Mouse (Mus musculus) embryonic facial prominence, embryonic 13.5 days (tissue): ENCODE data around the gene Copg2. TPM values are rescaled to one million over a fixed set of nuclear protein-coding genes. Genes with fewer than 3 reads are reported as not detected.

Experiments
- ATAC-seq: fragments of 200-750 bp; cut with Nextera tagmentation; 2 replicates; pipeline ENCODE4 v1.8.0; 2017; ENCODE audit warnings: low read depth; ENCODE audit not compliant: insufficient number of reproducible peaks, insufficient read depth, low FRiP score, low TSS enrichment
- H3K27ac ChIP-seq: fragments of 300-500 bp; sonication (generic); 2 replicates; pipeline ENCODE4 v1.5.1; 2015; ENCODE audit warnings: moderate library complexity, mild to moderate bottlenecking, inconsistent platforms
- H3K27me3 ChIP-seq: fragments of 300-500 bp; sonication (generic); 2 replicates; pipeline ENCODE4 v1.6.1; 2015; ENCODE audit warnings: mild to moderate bottlenecking, inconsistent platforms
- H3K36me3 ChIP-seq: fragments of 300-500 bp; sonication (generic); 2 replicates; pipeline ENCODE4 v1.6.1; 2015; ENCODE audit warnings: mild to moderate bottlenecking, inconsistent platforms
- H3K4me1 ChIP-seq: fragments of 300-500 bp; sonication (generic); 2 replicates; pipeline ENCODE4 v1.6.1; 2015; ENCODE audit warnings: inconsistent platforms
- H3K4me2 ChIP-seq: fragments of 300-500 bp; sonication (generic); 2 replicates; pipeline ENCODE4 v1.6.1; 2015; ENCODE audit warnings: moderate library complexity, mild to moderate bottlenecking, inconsistent platforms
- H3K4me3 ChIP-seq: fragments of 300-500 bp; sonication (generic); 2 replicates; pipeline ENCODE4 v1.5.1; 2015; ENCODE audit warnings: mild to moderate bottlenecking, inconsistent platforms
- H3K9ac ChIP-seq: fragments of 300-500 bp; sonication (generic); 2 replicates; pipeline ENCODE4 v1.6.1; 2015; ENCODE audit warnings: mild to moderate bottlenecking, inconsistent platforms
- H3K9me3 ChIP-seq: fragments of 300-500 bp; sonication (generic); 2 replicates; pipeline ENCODE4 v1.6.1; 2016; ENCODE audit warnings: inconsistent platforms
- WGBS: fragments of 180-500 bp; shearing (Covaris S2); methylation state at CpG from one replicate; pipeline ENCODE4 v1.1.7; 2015; ENCODE audit warnings: mixed read lengths; 5-methylcytosine and 5-hydroxymethylcytosine counted together
- polyA plus RNA-seq: library from polyadenylated mRNA; unstranded; fragments of >200 nt; fragmentation: Nextera tagmentation; extraction: Ambion mirVana; gene quantifications from 2 replicates; pipeline ENCODE4 v1.2.1, GENCODE M21; 2015

Copg2 gene
- polyA plus RNA-seq, 1 experiment from 2014 or later: 21.5 TPM

- 0 out of 2 replicates have a peak, but pooled peaks cover 4% of the 10 kb centered on the region for H3K36me3 ChIP-seq
- H3K27me3 ChIP-seq: no peaks in the 10 kb centered on the region
- peak overlapping the region; percentile 59 for H3K4me2 ChIP-seq
- WGBS: 24% methylated on average over 3 of the region's 3 CpGs
- H3K9ac ChIP-seq: peak overlapping the region; percentile 78
- no peaks in the 10 kb centered on the region for H3K9me3 ChIP-seq
- H3K27ac ChIP-seq: peak overlapping the region; percentile 98
- no peak; the same call in 1 of the 2 replicates for ATAC-seq
- H3K4me3 ChIP-seq: peak overlapping the region; percentile 65
- peaks cover 10% of the 10 kb centered on the region for H3K4me1 ChIP-seq
Observed at GRCm38 (mm10) chr6:30895819-30896194, 787 bp downstream of the Copg2 start.

GRCm38 (mm10) chr6:30893081-30893480 lies 3.5 kb downstream of the Copg2 start:
- ATAC-seq: no peak
- 61% methylated on average over 4 of the region's 4 CpGs for WGBS

GRCm38 (mm10) chr6:30891761-30892160 lies 4.8 kb downstream of the Copg2 start:
- H3K27me3 ChIP-seq: no peaks in the 10 kb centered on the region
- H3K4me2 ChIP-seq: no peak overlapping the region
- no peak overlapping the region for H3K27ac ChIP-seq
- no peak overlapping the region for H3K4me3 ChIP-seq
- no peak for ATAC-seq
- H3K9me3 ChIP-seq: no peaks in the 10 kb centered on the region
- H3K4me1 ChIP-seq: peaks cover 11% of the 10 kb centered on the region
- peaks cover 22% of the 10 kb centered on the region for H3K36me3 ChIP-seq
- no peak overlapping the region for H3K9ac ChIP-seq

More at GRCm38 (mm10) chr6:30893081-30893480, 3.5 kb downstream of the Copg2 start:
- no peak overlapping the region; the same call in 1 of the 2 replicates for H3K27ac ChIP-seq
- no peak overlapping the region for H3K4me3 ChIP-seq
- no peaks in the 10 kb centered on the region for H3K9me3 ChIP-seq
- no peaks in the 10 kb centered on the region for H3K27me3 ChIP-seq
- H3K36me3 ChIP-seq: peaks cover 20% of the 10 kb centered on the region
- H3K4me1 ChIP-seq: peaks cover 11% of the 10 kb centered on the region
- H3K9ac ChIP-seq: no peak overlapping the region
- H3K4me2 ChIP-seq: no peak overlapping the region

- H3K27me3 ChIP-seq: no peaks in the 10 kb centered on the region
- H3K9me3 ChIP-seq: no peaks in the 10 kb centered on the region
- no peak overlapping the region for H3K4me2 ChIP-seq
- ATAC-seq: no peak
- H3K4me3 ChIP-seq: no peak overlapping the region
- H3K27ac ChIP-seq: no peak overlapping the region
- no peak overlapping the region for H3K9ac ChIP-seq
- 93% methylated on average over 3 of the region's 3 CpGs for WGBS
- H3K36me3 ChIP-seq: peaks cover 41% of the 10 kb centered on the region
- H3K4me1 ChIP-seq: no peaks in the 10 kb centered on the region
Observed at GRCm38 (mm10) chr6:30884856-30885255, 11.7 kb downstream of the Copg2 start.

- WGBS: 77% methylated on average over 4 of the region's 4 CpGs
- Histone ChIP-seq H3K27me3 (no peaks in the 10 kb centered on the region), H3K9me3 (no peaks in the 10 kb centered on the region), H3K4me2 (no peak overlapping the region), H3K27ac (no peak overlapping the region), H3K4me3 (no peak overlapping the region), H3K9ac (no peak overlapping the region), H3K36me3 (peaks cover 32% of the 10 kb centered on the region), H3K4me1 (no peaks in the 10 kb centered on the region)
- ATAC-seq: no peak
Observed at GRCm38 (mm10) chr6:30883491-30883890, 13.1 kb downstream of the Copg2 start.

- peaks cover 20% of the 10 kb centered on the region for H3K36me3 ChIP-seq
- no peaks in the 10 kb centered on the region for H3K9me3 ChIP-seq
- H3K9ac ChIP-seq: no peak overlapping the region
- H3K4me1 ChIP-seq: no peaks in the 10 kb centered on the region
- no peaks in the 10 kb centered on the region for H3K27me3 ChIP-seq
- H3K4me3 ChIP-seq: no peak overlapping the region
- no peak for ATAC-seq
- H3K27ac ChIP-seq: no peak overlapping the region
- no peak overlapping the region for H3K4me2 ChIP-seq
Observed at GRCm38 (mm10) chr6:30876661-30877060, 19.9 kb downstream of the Copg2 start.

- Histone ChIP-seq H3K9ac (no peak overlapping the region), H3K4me1 (no peaks in the 10 kb centered on the region), H3K36me3 (0 out of 2 replicates have a peak, but pooled peaks cover 2% of the 10 kb centered on the region), H3K9me3 (no peaks in the 10 kb centered on the region), H3K4me2 (no peak overlapping the region), H3K4me3 (no peak overlapping the region), H3K27ac (no peak overlapping the region), H3K27me3 (no peaks in the 10 kb centered on the region)
- 92% methylated on average over 1 of the region's 1 CpGs for WGBS
- ATAC-seq: no peak
Observed at GRCm38 (mm10) chr6:30866501-30866900, 30.1 kb downstream of the Copg2 start.

- Histone ChIP-seq H3K27me3 (no peaks in the 10 kb centered on the region), H3K4me1 (no peaks in the 10 kb centered on the region), H3K4me2 (no peak overlapping the region), H3K9me3 (no peaks in the 10 kb centered on the region), H3K9ac (no peak overlapping the region), H3K36me3 (0 out of 2 replicates have a peak, but pooled peaks cover 2% of the 10 kb centered on the region), H3K27ac (no peak overlapping the region), H3K4me3 (no peak overlapping the region)
- ATAC-seq: no peak
- WGBS: 89% methylated on average over 3 of the region's 3 CpGs
Observed at GRCm38 (mm10) chr6:30865031-30865678, 31.4 kb downstream of the Copg2 start.

GRCm38 (mm10) chr6:30855956-30856355 lies 40.6 kb downstream of the Copg2 start:
- no peaks in the 10 kb centered on the region for H3K4me1 ChIP-seq
- H3K27ac ChIP-seq: no peak overlapping the region
- no peaks in the 10 kb centered on the region for H3K27me3 ChIP-seq
- ATAC-seq: no peak
- no peak overlapping the region for H3K4me3 ChIP-seq
- no peaks in the 10 kb centered on the region for H3K9me3 ChIP-seq
- H3K4me2 ChIP-seq: no peak overlapping the region
- H3K9ac ChIP-seq: no peak overlapping the region
- WGBS: 97% methylated on average over 7 of the region's 7 CpGs
- H3K36me3 ChIP-seq: peaks cover 35% of the 10 kb centered on the region

- no peak overlapping the region for H3K4me3 ChIP-seq
- H3K9me3 ChIP-seq: no peaks in the 10 kb centered on the region
- no peaks in the 10 kb centered on the region for H3K27me3 ChIP-seq
- no peak overlapping the region for H3K9ac ChIP-seq
- 88% methylated on average over 2 of the region's 2 CpGs for WGBS
- H3K36me3 ChIP-seq: peaks cover 35% of the 10 kb centered on the region
- ATAC-seq: no peak
- no peaks in the 10 kb centered on the region for H3K4me1 ChIP-seq
- no peak overlapping the region for H3K27ac ChIP-seq
- no peak overlapping the region for H3K4me2 ChIP-seq
Observed at GRCm38 (mm10) chr6:30855205-30855604, 41.4 kb downstream of the Copg2 start.

GRCm38 (mm10) chr6:30849818-30850217 lies 46.8 kb downstream of the Copg2 start:
- Histone ChIP-seq H3K27ac (no peak overlapping the region), H3K4me3 (no peak overlapping the region), H3K9ac (no peak overlapping the region), H3K27me3 (no peaks in the 10 kb centered on the region), H3K9me3 (no peaks in the 10 kb centered on the region), H3K4me1 (peaks cover 4% of the 10 kb centered on the region; the same call in 1 of the 2 replicates), H3K4me2 (no peak overlapping the region), H3K36me3 (peaks cover 14% of the 10 kb centered on the region)
- 75% methylated on average over 2 of the region's 2 CpGs for WGBS
- no peak for ATAC-seq

- 22% methylated on average over 2 of the region's 2 CpGs for WGBS
- no peak overlapping the region for H3K4me3 ChIP-seq
- no peak overlapping the region for H3K9ac ChIP-seq
- H3K4me1 ChIP-seq: peaks cover 5% of the 10 kb centered on the region; the same call in 1 of the 2 replicates
- H3K36me3 ChIP-seq: 0 out of 2 replicates have a peak, but pooled peaks cover 3% of the 10 kb centered on the region
- no peak overlapping the region for H3K27ac ChIP-seq
- no peak overlapping the region for H3K4me2 ChIP-seq
- ATAC-seq: no peak
- no peaks in the 10 kb centered on the region for H3K27me3 ChIP-seq
- H3K9me3 ChIP-seq: no peaks in the 10 kb centered on the region
Observed at GRCm38 (mm10) chr6:30832241-30832640, 64.4 kb downstream of the Copg2 start.
